Mouse (Mus musculus) heart, postnatal 0 days (tissue): ENCODE measurements around the gene Tnfrsf8.

Experiments
- CTCF ChIP-seq: IDR thresholded peaks from 2 replicates; pipeline ENCODE4 v1.5.1; 2016; ENCODE audit warnings: antibody characterized with exemption, control low read depth, low read depth
- EP300 ChIP-seq: IDR thresholded peaks from 2 replicates; pipeline ENCODE4 v1.6.1; 2016; ENCODE audit warnings: antibody characterized with exemption, low read depth

- no peak for TF ChIP-seq CTCF
- TF ChIP-seq EP300 = no peak
Measured at GRCm38 (mm10) chr4:145298846-145299245, 16.1 kb downstream of the Tnfrsf8 start.
